Mouse (Mus musculus): ENCODE measurements around the gene Lrr1.

DNA sequence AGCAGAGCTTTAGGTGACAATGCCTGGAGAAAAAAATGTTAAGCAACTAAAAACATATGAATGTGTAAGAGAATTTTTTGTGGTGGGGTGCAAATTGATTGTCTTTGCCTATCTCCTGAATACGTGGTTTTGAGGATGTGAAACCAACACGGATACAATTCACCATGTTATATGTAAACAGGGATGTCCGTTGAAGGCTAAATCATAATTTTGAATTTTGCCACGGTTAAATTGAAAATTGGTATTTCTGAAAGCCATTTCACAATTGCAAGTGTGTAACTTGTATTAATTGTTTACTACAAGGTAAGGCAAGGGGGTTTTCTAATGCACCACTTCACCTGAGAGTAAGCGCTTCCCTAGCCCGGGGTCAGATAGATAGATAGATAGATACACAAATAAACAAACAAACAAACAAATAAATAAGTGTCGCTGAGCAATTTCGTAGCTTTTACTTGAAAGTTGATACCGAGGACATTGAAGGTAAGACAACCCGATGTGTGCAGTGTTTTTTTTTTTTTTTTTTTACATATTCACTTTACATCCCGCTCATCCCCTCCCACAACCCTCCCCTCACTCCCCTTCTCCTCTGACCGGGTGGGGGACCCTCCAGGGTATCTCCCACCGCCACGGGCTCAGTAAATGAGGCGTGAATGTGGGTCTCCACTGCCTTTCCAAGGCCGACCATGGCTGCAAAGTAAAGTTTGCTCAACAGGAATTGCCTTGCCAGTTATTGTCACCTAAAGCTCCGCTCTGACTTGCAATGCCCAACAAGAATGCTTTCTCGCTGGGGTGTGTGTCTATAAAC is 756 bp upstream of the Lrr1 start:
- TF ChIP-seq MYOG (IDR thresholded peaks at IDR 0.05; ENCODE audit: control insufficient read depth in 1 of 3, insufficient read depth in 1 of 3, insufficient read length in 2 of 3, low read depth in 2 of 3) (no peak), CEBPB (IDR thresholded peaks at IDR 0.05; ENCODE audit: insufficient read depth, poor library complexity, severe bottlenecking) (no peak), POLR2AphosphoS2 (IDR thresholded peaks at IDR 0.05; ENCODE audit: insufficient read length, low read depth) (no peak), POLR2A (IDR thresholded peaks at IDR 0.05; ENCODE audit: insufficient read length, low read depth) (no peak), E2F4 (IDR thresholded peaks at IDR 0.05; ENCODE audit: insufficient read depth) (no peak), MAX (IDR thresholded peaks at IDR 0.05; ENCODE audit: low read depth) (no peak)

Measured in myocyte (in vitro differentiated cells).